Mouse (Mus musculus): ENCODE measurements around the gene Saysd1.

GRCm38 (mm10) chr14:20032016-20032737, 106.2 kb downstream of the Saysd1 start:
- no peak for TF ChIP-seq RAD21 (IDR thresholded peaks at IDR 0.05; ENCODE audit: low read depth, low read length)
- no peak for TF ChIP-seq ETS1 (conservative IDR thresholded peaks at IDR 0.05; ENCODE audit: low read depth, low read length)
- TF ChIP-seq CTCF (conservative IDR thresholded peaks at IDR 0.05 in 1 of 2, IDR thresholded peaks at IDR 0.05 in 1 of 2; ENCODE audit: low read depth in 2 of 2, low read length in 2 of 2): no peak
- no peak for TF ChIP-seq EP300 (IDR thresholded peaks at IDR 0.05; ENCODE audit: low read length)
- no peak for TF ChIP-seq HCFC1 (IDR thresholded peaks at IDR 0.05; ENCODE audit: low read depth, low read length)
- no peak for TF ChIP-seq MAZ (IDR thresholded peaks at IDR 0.05; ENCODE audit: low read depth, low read length)
- TF ChIP-seq MAFK (IDR thresholded peaks at IDR 0.05; ENCODE audit: insufficient replicate concordance, low read length): no peak
- TF ChIP-seq USF1 (IDR thresholded peaks at IDR 0.05; ENCODE audit: low read depth, low read length): no peak

Measured in CH12.LX (cell line).